Mouse (Mus musculus): ENCODE results near the gene Olfr531. TPM values are rescaled to one million over a fixed set of nuclear protein-coding genes. Genes with fewer than 3 reads are reported as not detected.

Olfr531 gene
- polyA plus RNA-seq (2014; fragmentation: Nextera tagmentation; extraction: Ambion mirVana) = not detected in 2 replicates

GRCm38 (mm10) chr7:140402818-140403217, at the start of gene Olfr531:
Gene Olfr531 (minus strand): TSS chr7:140402918.
- DNase-seq (ENCODE audit: low spot score) (no peak), ATAC-seq (ENCODE audit: insufficient read depth, low FRiP score, low TSS enrichment) (no peak)
- no peak within 1 kb of the TSS for H3K4me2 ChIP-seq (ENCODE audit: low read depth)
- no peaks in the 10 kb centered on the region for H3K36me3 ChIP-seq (ENCODE audit: control insufficient read depth, insufficient read depth, low read length)
- H3K27me3 ChIP-seq (ENCODE audit: control insufficient read depth, insufficient read depth, low read length) = no peaks in the 10 kb centered on the region
- no peak within 1 kb of the TSS for H3K4me3 ChIP-seq (ENCODE audit: low read depth, low read length)
- no peaks in the 10 kb centered on the region for H3K9me3 ChIP-seq (ENCODE audit: control insufficient read depth, low read length)
- no peak within 1 kb of the TSS for H3K27ac ChIP-seq (ENCODE audit: low read depth, low read length)
- 75% methylated on average over 1 of the region's 1 CpGs for WGBS
- H3K4me1 ChIP-seq (ENCODE audit: control insufficient read depth, insufficient read depth, low read length) = no peaks in the 10 kb centered on the region
- no peak within 1 kb of the TSS for H3K9ac ChIP-seq (ENCODE audit: low read length)

- 81% methylated on average over 1 of the region's 1 CpGs for WGBS
- no peak overlapping the region for H3K27ac ChIP-seq (ENCODE audit: low read depth, low read length)
- H3K9ac ChIP-seq (ENCODE audit: low read length) = no peak overlapping the region
- no peak overlapping the region for H3K4me3 ChIP-seq (ENCODE audit: low read depth, low read length)
- DNase-seq (ENCODE audit: low spot score) (no peak), ATAC-seq (ENCODE audit: insufficient read depth, low FRiP score, low TSS enrichment) (no peak)
- H3K4me1 ChIP-seq (ENCODE audit: control insufficient read depth, insufficient read depth, low read length) = no peaks in the 10 kb centered on the region
- no peak overlapping the region for H3K4me2 ChIP-seq (ENCODE audit: low read depth)
- H3K9me3 ChIP-seq (ENCODE audit: control insufficient read depth, low read length) = no peaks in the 10 kb centered on the region
- no peaks in the 10 kb centered on the region for H3K27me3 ChIP-seq (ENCODE audit: control insufficient read depth, insufficient read depth, low read length)
- no peaks in the 10 kb centered on the region for H3K36me3 ChIP-seq (ENCODE audit: control insufficient read depth, insufficient read depth, low read length)
Observed at GRCm38 (mm10) chr7:140443141-140443540, 40.4 kb upstream of the Olfr531 start.

- ATAC-seq (ENCODE audit: insufficient read depth, low FRiP score, low TSS enrichment) = no peak
- Histone ChIP-seq H3K4me3 (ENCODE audit: low read depth, low read length) (no peak within 1 kb of the TSS), H3K36me3 (ENCODE audit: control insufficient read depth, insufficient read depth, low read length) (no peaks in the 10 kb centered on the region)
Observed at GRCm38 (mm10) chr7:140421539-140421938, 18.8 kb upstream of the Olfr531 start, which contains the start of gene Olfr532. Gene Olfr532 (minus strand): TSS chr7:140421639.

GRCm38 (mm10) chr7:140376911-140377310, 25.8 kb downstream of the Olfr531 start:
- H3K4me3 ChIP-seq (ENCODE audit: low read depth, low read length) = no peak overlapping the region
- ATAC-seq (ENCODE audit: insufficient read depth, low FRiP score, low TSS enrichment) = no peak
- H3K4me2 ChIP-seq (ENCODE audit: low read depth) = no peak overlapping the region
- no peaks in the 10 kb centered on the region for H3K9me3 ChIP-seq (ENCODE audit: control insufficient read depth, low read length)
- DNase-seq (ENCODE audit: low spot score) = no peak
- no peaks in the 10 kb centered on the region for H3K36me3 ChIP-seq (ENCODE audit: control insufficient read depth, insufficient read depth, low read length)
- H3K9ac ChIP-seq (ENCODE audit: low read length) = no peak overlapping the region
- H3K27ac ChIP-seq (ENCODE audit: low read depth, low read length) = no peak overlapping the region
- WGBS = 94% methylated on average over 2 of the region's 2 CpGs
- no peaks in the 10 kb centered on the region for H3K4me1 ChIP-seq (ENCODE audit: control insufficient read depth, insufficient read depth, low read length)
- H3K27me3 ChIP-seq (ENCODE audit: control insufficient read depth, insufficient read depth, low read length) = no peaks in the 10 kb centered on the region

More at GRCm38 (mm10) chr7:140421539-140421938, 18.8 kb upstream of the Olfr531 start, which contains the start of gene Olfr532:
- WGBS = 97% methylated on average over 1 of the region's 1 CpGs
- Histone ChIP-seq H3K27me3 (ENCODE audit: control insufficient read depth, insufficient read depth, low read length) (no peaks in the 10 kb centered on the region), H3K9ac (ENCODE audit: low read length) (no peak within 1 kb of the TSS), H3K27ac (ENCODE audit: low read depth, low read length) (no peak within 1 kb of the TSS), H3K4me1 (ENCODE audit: control insufficient read depth, insufficient read depth, low read length) (no peaks in the 10 kb centered on the region), H3K4me2 (ENCODE audit: low read depth) (no peak within 1 kb of the TSS), H3K9me3 (ENCODE audit: control insufficient read depth, low read length) (no peaks in the 10 kb centered on the region)
- DNase-seq (ENCODE audit: low spot score) = no peak

GRCm38 (mm10) chr7:140376231-140376630, 26.5 kb downstream of the Olfr531 start, which contains the start of gene Olfr530:
Gene Olfr530 (minus strand): TSS chr7:140376331.
- WGBS = 43% methylated on average over 1 of the region's 1 CpGs
- ATAC-seq (ENCODE audit: insufficient read depth, low FRiP score, low TSS enrichment) (no peak), DNase-seq (ENCODE audit: low spot score) (no peak)

GRCm38 (mm10) chr7:140374300-140374699, 28.4 kb downstream of the Olfr531 start:
- H3K4me1 ChIP-seq (ENCODE audit: control insufficient read depth, insufficient read depth, low read length) = no peaks in the 10 kb centered on the region
- ATAC-seq (ENCODE audit: insufficient read depth, low FRiP score, low TSS enrichment) = no peak
- no peaks in the 10 kb centered on the region for H3K27me3 ChIP-seq (ENCODE audit: control insufficient read depth, insufficient read depth, low read length)
- 84% methylated on average over 4 of the region's 4 CpGs for WGBS
- no peaks in the 10 kb centered on the region for H3K9me3 ChIP-seq (ENCODE audit: control insufficient read depth, low read length)
- no peak for DNase-seq (ENCODE audit: low spot score)
- no peak overlapping the region for H3K4me3 ChIP-seq (ENCODE audit: low read depth, low read length)
- no peaks in the 10 kb centered on the region for H3K36me3 ChIP-seq (ENCODE audit: control insufficient read depth, insufficient read depth, low read length)
- no peak overlapping the region for H3K9ac ChIP-seq (ENCODE audit: low read length)
- H3K27ac ChIP-seq (ENCODE audit: low read depth, low read length) = no peak overlapping the region
- H3K4me2 ChIP-seq (ENCODE audit: low read depth) = no peak overlapping the region

More at GRCm38 (mm10) chr7:140376231-140376630, 26.5 kb downstream of the Olfr531 start, which contains the start of gene Olfr530:
- Histone ChIP-seq H3K4me2 (ENCODE audit: low read depth) (no peak within 1 kb of the TSS), H3K9ac (ENCODE audit: low read length) (no peak within 1 kb of the TSS), H3K27me3 (ENCODE audit: control insufficient read depth, insufficient read depth, low read length) (no peaks in the 10 kb centered on the region), H3K9me3 (ENCODE audit: control insufficient read depth, low read length) (no peaks in the 10 kb centered on the region), H3K36me3 (ENCODE audit: control insufficient read depth, insufficient read depth, low read length) (no peaks in the 10 kb centered on the region), H3K4me3 (ENCODE audit: low read depth, low read length) (no peak within 1 kb of the TSS), H3K27ac (ENCODE audit: low read depth, low read length) (no peak within 1 kb of the TSS), H3K4me1 (ENCODE audit: control insufficient read depth, insufficient read depth, low read length) (no peaks in the 10 kb centered on the region)

- DNase-seq (ENCODE audit: low spot score) (no peak), ATAC-seq (ENCODE audit: insufficient read depth, low FRiP score, low TSS enrichment) (no peak)
- Histone ChIP-seq H3K9ac (ENCODE audit: low read length) (no peak within 1 kb of the TSS), H3K4me1 (ENCODE audit: control insufficient read depth, insufficient read depth, low read length) (no peaks in the 10 kb centered on the region), H3K9me3 (ENCODE audit: control insufficient read depth, low read length) (no peaks in the 10 kb centered on the region), H3K4me3 (ENCODE audit: low read depth, low read length) (no peak within 1 kb of the TSS), H3K27ac (ENCODE audit: low read depth, low read length) (no peak within 1 kb of the TSS), H3K27me3 (ENCODE audit: control insufficient read depth, insufficient read depth, low read length) (no peaks in the 10 kb centered on the region), H3K36me3 (ENCODE audit: control insufficient read depth, insufficient read depth, low read length) (no peaks in the 10 kb centered on the region), H3K4me2 (ENCODE audit: low read depth) (no peak within 1 kb of the TSS)
- 78% methylated on average over 3 of the region's 3 CpGs for WGBS
Observed at GRCm38 (mm10) chr7:140361571-140361970, 41.1 kb downstream of the Olfr531 start, which contains the start of gene Olfr60. Gene Olfr60 (minus strand): TSS chr7:140361671.

Other genes starting within 250 kb of the Olfr531 start
- gene Sprn, start 248.0 kb downstream of the Olfr531 start, polyA plus RNA-seq (2014; fragmentation: Nextera tagmentation; extraction: Ambion mirVana) = 0.72 and 1.2 TPM in 2 replicates
- not detected in 2 replicates for gene Olfr522, start 238.2 kb downstream of the Olfr531 start, polyA plus RNA-seq (2014; fragmentation: Nextera tagmentation; extraction: Ambion mirVana)
- gene Olfr523, start 229.7 kb downstream of the Olfr531 start, polyA plus RNA-seq (2014; fragmentation: Nextera tagmentation; extraction: Ambion mirVana) = not detected in 2 replicates
- gene Olfr524, start 197.0 kb downstream of the Olfr531 start, polyA plus RNA-seq (2014; fragmentation: Nextera tagmentation; extraction: Ambion mirVana) = not detected in 2 replicates
- not detected in 2 replicates for gene Cd163l1, start 184.7 kb downstream of the Olfr531 start, polyA plus RNA-seq (2014; fragmentation: Nextera tagmentation; extraction: Ambion mirVana)
- gene 5830411N06Rik, start 155.6 kb downstream of the Olfr531 start, polyA plus RNA-seq (2014; fragmentation: Nextera tagmentation; extraction: Ambion mirVana) = not detected in 2 replicates
- gene Olfr525, start 82.1 kb downstream of the Olfr531 start, polyA plus RNA-seq (2014; fragmentation: Nextera tagmentation; extraction: Ambion mirVana) = not detected in 2 replicates
- gene Olfr527, start 68.9 kb downstream of the Olfr531 start, polyA plus RNA-seq (2014; fragmentation: Nextera tagmentation; extraction: Ambion mirVana) = not detected in 2 replicates
- gene Olfr60, start 41.2 kb downstream of the Olfr531 start, polyA plus RNA-seq (2014; fragmentation: Nextera tagmentation; extraction: Ambion mirVana) = not detected in 2 replicates
- not detected in 2 replicates for gene Olfr530, start 26.6 kb downstream of the Olfr531 start, polyA plus RNA-seq (2014; fragmentation: Nextera tagmentation; extraction: Ambion mirVana)
- gene Olfr532, start 18.7 kb upstream of the Olfr531 start, polyA plus RNA-seq (2014; fragmentation: Nextera tagmentation; extraction: Ambion mirVana) = not detected in 2 replicates
- not detected in 2 replicates for gene Olfr533, start 60.5 kb upstream of the Olfr531 start, polyA plus RNA-seq (2014; fragmentation: Nextera tagmentation; extraction: Ambion mirVana)
- not detected in 2 replicates for gene Olfr535, start 81.3 kb upstream of the Olfr531 start, polyA plus RNA-seq (2014; fragmentation: Nextera tagmentation; extraction: Ambion mirVana)
- gene Olfr536, start 104.5 kb upstream of the Olfr531 start, polyA plus RNA-seq (2014; fragmentation: Nextera tagmentation; extraction: Ambion mirVana) = not detected in 2 replicates
- not detected in 2 replicates for gene Olfr538, start 165.0 kb upstream of the Olfr531 start, polyA plus RNA-seq (2014; fragmentation: Nextera tagmentation; extraction: Ambion mirVana)
- gene Olfr46, start 198.4 kb upstream of the Olfr531 start, polyA plus RNA-seq (2014; fragmentation: Nextera tagmentation; extraction: Ambion mirVana) = not detected in 2 replicates
- not detected in 2 replicates for gene Olfr61, start 226.1 kb upstream of the Olfr531 start, polyA plus RNA-seq (2014; fragmentation: Nextera tagmentation; extraction: Ambion mirVana)
- gene Olfr53, start 243.5 kb upstream of the Olfr531 start, polyA plus RNA-seq (2014; fragmentation: Nextera tagmentation; extraction: Ambion mirVana) = not detected in 2 replicates

Measured in neural tube, embryonic 11.5 days (tissue).